Mouse (Mus musculus) heart, embryonic 11.5 days (tissue): ENCODE measurements around the gene Mme. TPM values are rescaled to one million over a fixed set of nuclear protein-coding genes. Genes with fewer than 3 reads are reported as not detected.

ENCODE experiments used
- ATAC-seq: fragments of 200-750 bp; cut with Nextera tagmentation; replicated peaks from 2 replicates; pipeline ENCODE4 v1.8.0; 2017; ENCODE audit warnings: moderate library complexity; ENCODE audit not compliant: insufficient number of reproducible peaks, low FRiP score, low TSS enrichment
- H3K27ac ChIP-seq: fragments of 300-500 bp; sonication (generic); 2 replicates; pipeline ENCODE4 v1.5.1; 2014; ENCODE audit warnings: mild to moderate bottlenecking, low read depth, low read length
- H3K27me3 ChIP-seq: fragments of 300-500 bp; sonication (generic); 2 replicates; pipeline ENCODE4 v1.6.1; 2014; ENCODE audit warnings: mild to moderate bottlenecking, low read length, mixed read lengths; ENCODE audit not compliant: control insufficient read depth, insufficient read depth
- H3K36me3 ChIP-seq: fragments of 300-500 bp; sonication (generic); 2 replicates; pipeline ENCODE4 v1.6.1; 2014; ENCODE audit warnings: mild to moderate bottlenecking, low read length, moderate library complexity, mixed read lengths; ENCODE audit not compliant: control insufficient read depth, insufficient read depth
- H3K4me1 ChIP-seq: fragments of 300-500 bp; sonication (generic); 2 replicates; pipeline ENCODE4 v1.6.1; 2014; ENCODE audit warnings: low read length; ENCODE audit not compliant: control insufficient read depth, insufficient read depth
- H3K4me2 ChIP-seq: fragments of 300-500 bp; sonication (generic); 2 replicates; pipeline ENCODE4 v1.6.1; 2014; ENCODE audit warnings: mild to moderate bottlenecking, moderate library complexity
- H3K4me3 ChIP-seq: fragments of 300-500 bp; sonication (generic); 2 replicates; pipeline ENCODE4 v1.5.1; 2014; ENCODE audit warnings: low read depth, low read length
- H3K9ac ChIP-seq: fragments of 300-500 bp; sonication (generic); 2 replicates; pipeline ENCODE4 v1.6.1; 2014; ENCODE audit warnings: mild to moderate bottlenecking, low read depth, low read length, moderate library complexity
- H3K9me3 ChIP-seq: fragments of 300-500 bp; sonication (generic); replicated peaks from 2 replicates; pipeline ENCODE4 v1.6.1; 2016; ENCODE audit warnings: low read length; ENCODE audit not compliant: control insufficient read depth
- WGBS: fragments of 180-500 bp; shearing (Covaris S2); extraction: QIAGEN DNeasy Blood & Tissue Kit; methylation state at CpG from one replicate; pipeline ENCODE4 v1.1.7; 2014; ENCODE audit not compliant: insufficient replicate concordance; 5-methylcytosine and 5-hydroxymethylcytosine counted together
- polyA plus RNA-seq: library from polyadenylated mRNA; unstranded; fragments of >200 nt; fragmentation: Nextera tagmentation; extraction: Ambion mirVana; gene quantifications from 2 replicates; pipeline ENCODE4 v1.2.1, GENCODE M21; 2014

Mme gene
- 10.8 and 11.5 TPM in 2 replicates for polyA plus RNA-seq

- no peak within 1 kb of the TSS for H3K27ac ChIP-seq
- H3K4me1 ChIP-seq: no peaks in the 10 kb centered on the region
- no peak within 1 kb of the TSS for H3K9ac ChIP-seq
- WGBS: 83% methylated on average over 7 of the region's 7 CpGs
- H3K4me2 ChIP-seq: no peak within 1 kb of the TSS
- no peaks in the 10 kb centered on the region for H3K9me3 ChIP-seq
- no peaks in the 10 kb centered on the region for H3K27me3 ChIP-seq
- H3K36me3 ChIP-seq: no peaks in the 10 kb centered on the region
- no peak within 1 kb of the TSS for H3K4me3 ChIP-seq
- no peak for ATAC-seq
These were observed at the start of gene Mme for GRCm38 (mm10) chr3:63241099-63241587. Gene Mme, plus strand, starts transcription at chr3:63241537.

DNA sequence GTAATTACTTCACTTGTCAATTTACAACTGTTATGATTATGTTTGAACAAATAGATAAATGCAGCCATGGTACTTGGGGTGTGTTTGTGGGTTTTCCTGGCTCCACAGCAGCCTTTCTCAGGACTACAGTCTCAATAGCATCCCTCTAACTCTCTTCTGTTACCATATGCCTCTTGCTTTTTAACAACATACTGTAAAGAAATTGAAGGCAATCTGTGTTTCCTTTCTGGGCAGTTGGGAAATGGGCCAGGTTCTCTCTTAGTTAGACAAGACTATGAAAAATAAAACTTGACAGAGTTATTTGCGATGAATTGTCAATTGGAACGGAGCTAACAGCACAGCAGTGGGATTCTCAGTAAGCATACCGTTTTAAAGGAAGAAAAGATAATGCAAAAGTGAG lies 44.8 kb upstream of the Mme start:
- Histone ChIP-seq H3K36me3 (no peaks in the 10 kb centered on the region), H3K4me3 (no peak overlapping the region), H3K4me1 (no peaks in the 10 kb centered on the region), H3K27me3 (no peaks in the 10 kb centered on the region), H3K27ac (no peak overlapping the region), H3K9me3 (no peaks in the 10 kb centered on the region), H3K4me2 (no peak overlapping the region), H3K9ac (no peak overlapping the region)
- WGBS: 81% methylated on average over 3 of the region's 3 CpGs
- no peak for ATAC-seq

DNA sequence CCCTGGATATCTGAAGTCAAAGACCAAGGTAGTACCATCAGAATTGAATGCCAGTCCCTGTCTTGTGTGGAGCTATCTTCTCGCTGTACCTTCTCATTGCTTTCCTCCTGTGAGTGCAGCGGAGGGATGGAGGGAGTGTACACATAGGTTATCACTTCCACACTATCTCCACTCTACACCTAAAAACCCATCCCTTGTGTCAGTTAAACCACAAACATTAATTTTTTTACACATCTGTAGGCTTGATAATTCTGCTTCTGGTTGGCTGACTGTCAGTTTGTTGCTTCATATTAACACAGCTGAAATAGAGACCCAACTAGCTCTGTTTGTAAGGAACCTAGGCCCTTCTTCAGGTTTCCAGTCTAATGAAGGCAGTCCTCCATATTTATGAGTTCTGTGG lies 43.3 kb upstream of the Mme start:
- WGBS: 79% methylated on average over 2 of the region's 2 CpGs
- Histone ChIP-seq H3K9ac (no peak overlapping the region), H3K36me3 (no peaks in the 10 kb centered on the region), H3K27ac (no peak overlapping the region), H3K9me3 (no peaks in the 10 kb centered on the region), H3K4me3 (no peak overlapping the region), H3K4me2 (no peak overlapping the region), H3K4me1 (no peaks in the 10 kb centered on the region), H3K27me3 (no peaks in the 10 kb centered on the region)
- ATAC-seq: no peak

- H3K4me1 ChIP-seq: no peaks in the 10 kb centered on the region
- no peak overlapping the region for H3K4me3 ChIP-seq
- H3K36me3 ChIP-seq: no peaks in the 10 kb centered on the region
- H3K27me3 ChIP-seq: no peaks in the 10 kb centered on the region
- H3K9me3 ChIP-seq: no peaks in the 10 kb centered on the region
- no peak overlapping the region for H3K4me2 ChIP-seq
- ATAC-seq: no peak
- 81% methylated on average over 4 of the region's 4 CpGs for WGBS
- no peak overlapping the region for H3K27ac ChIP-seq
- no peak overlapping the region for H3K9ac ChIP-seq
These were observed 19.3 kb upstream of the Mme start for GRCm38 (mm10) chr3:63221867-63222591.

GRCm38 (mm10) chr3:63223676-63224075 lies 17.7 kb upstream of the Mme start:
- no peaks in the 10 kb centered on the region for H3K9me3 ChIP-seq
- H3K27ac ChIP-seq: no peak overlapping the region
- no peaks in the 10 kb centered on the region for H3K36me3 ChIP-seq
- H3K27me3 ChIP-seq: no peaks in the 10 kb centered on the region
- 73% methylated on average over 1 of the region's 1 CpGs for WGBS
- H3K4me2 ChIP-seq: no peak overlapping the region
- no peak overlapping the region for H3K4me3 ChIP-seq
- ATAC-seq: no peak
- no peak overlapping the region for H3K9ac ChIP-seq
- H3K4me1 ChIP-seq: no peaks in the 10 kb centered on the region

DNA sequence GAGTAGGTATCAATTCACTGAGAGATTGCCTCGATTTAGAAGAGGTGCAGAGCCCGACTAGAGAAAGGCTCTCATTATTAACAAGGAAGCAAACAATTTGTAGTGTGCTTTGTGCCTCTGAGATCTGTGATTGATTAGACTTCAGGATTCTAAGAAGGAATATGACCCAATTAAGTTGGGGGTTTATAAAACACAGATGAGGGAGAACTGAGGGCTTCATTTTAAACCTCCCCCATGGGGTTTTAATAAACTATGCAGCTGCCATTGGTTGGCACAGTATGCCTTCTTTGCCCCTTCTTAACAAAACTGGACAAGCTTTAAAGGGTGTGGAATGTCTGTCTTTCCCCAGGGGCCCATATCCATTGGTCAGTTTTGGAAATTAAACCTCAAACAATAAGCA lies 5.4 kb upstream of the Mme start:
- no peak overlapping the region for H3K4me3 ChIP-seq
- no peak overlapping the region for H3K9ac ChIP-seq
- H3K36me3 ChIP-seq: no peaks in the 10 kb centered on the region
- H3K27ac ChIP-seq: no peak overlapping the region
- H3K4me2 ChIP-seq: no peak overlapping the region
- no peaks in the 10 kb centered on the region for H3K4me1 ChIP-seq
- no peaks in the 10 kb centered on the region for H3K9me3 ChIP-seq
- H3K27me3 ChIP-seq: no peaks in the 10 kb centered on the region
- 69% methylated on average over 2 of the region's 2 CpGs for WGBS
- ATAC-seq: no peak

- no peak overlapping the region for H3K9ac ChIP-seq
- H3K4me2 ChIP-seq: no peak overlapping the region
- no peak for ATAC-seq
- H3K4me3 ChIP-seq: no peak overlapping the region
- no peaks in the 10 kb centered on the region for H3K4me1 ChIP-seq
- no peaks in the 10 kb centered on the region for H3K36me3 ChIP-seq
- H3K9me3 ChIP-seq: no peaks in the 10 kb centered on the region
- no peak overlapping the region for H3K27ac ChIP-seq
- H3K27me3 ChIP-seq: no peaks in the 10 kb centered on the region
These were observed 2.4 kb downstream of the Mme start for GRCm38 (mm10) chr3:63243721-63244120.

- WGBS: 68% methylated on average over 2 of the region's 2 CpGs
- Histone ChIP-seq H3K4me3 (no peak overlapping the region), H3K9me3 (no peaks in the 10 kb centered on the region), H3K27ac (no peak overlapping the region), H3K9ac (no peak overlapping the region), H3K4me2 (no peak overlapping the region), H3K36me3 (no peaks in the 10 kb centered on the region), H3K4me1 (no peaks in the 10 kb centered on the region; the same call in 1 of the 2 replicates), H3K27me3 (no peaks in the 10 kb centered on the region)
- 0 out of 2 replicates have a peak, but pooled peaks have one; percentile 14 for ATAC-seq
These were observed 30.8 kb downstream of the Mme start for GRCm38 (mm10) chr3:63272091-63272490.

GRCm38 (mm10) chr3:63294316-63294715 lies 53.0 kb downstream of the Mme start:
- Histone ChIP-seq H3K9me3 (no peaks in the 10 kb centered on the region), H3K27ac (no peak overlapping the region), H3K9ac (no peak overlapping the region), H3K4me3 (no peak overlapping the region), H3K4me1 (peaks cover 3% of the 10 kb centered on the region; the same call in 1 of the 2 replicates), H3K36me3 (no peaks in the 10 kb centered on the region), H3K4me2 (no peak overlapping the region), H3K27me3 (no peaks in the 10 kb centered on the region)
- ATAC-seq: no peak
- 54% methylated on average over 6 of the region's 6 CpGs for WGBS
